Mouse (Mus musculus) gastrocnemius, adult 2 months (tissue): ENCODE results near the gene Strn. TPM values are rescaled to one million over a fixed set of nuclear protein-coding genes. Genes with fewer than 3 reads are reported as not detected.

ENCODE experiments used
- DNase-seq: peaks from one replicate; pipeline ENCODE4 v3.0.0; 2022
- H3K27ac ChIP-seq: fragments of 200-600 bp; 2 replicates; pipeline ENCODE4 v1.8.1; 2022; ENCODE audit warnings: mild to moderate bottlenecking
- H3K4me3 ChIP-seq: fragments of 200-600 bp; 2 replicates; pipeline ENCODE4 v1.8.1; 2022; ENCODE audit warnings: mild to moderate bottlenecking, moderate library complexity
- CTCF ChIP-seq: fragments of 200-600 bp; IDR thresholded peaks from 2 replicates; pipeline ENCODE4 v1.8.1; 2022; ENCODE audit warnings: antibody characterized with exemption, mild to moderate bottlenecking, moderate library complexity
- intact Hi-C: fragments of 180-260 bp; cut with DNase I; formaldehyde crosslinking; loops from one replicate; pipeline ENCODE4 v1.15.1; 2025
- long read RNA-seq, 2 experiments: library from polyadenylated mRNA; stranded (forward); transcript quantifications; one replicate each; pipeline ENCODE4 v2.0.0; 2021
- total RNA-seq, 2 experiments: library from RNA; stranded (reverse); gene quantifications; 2 replicates each; pipeline ENCODE4 v1.2.3; 2021

Strn gene
- 1 to 10 TPM; 5.4 to 7.1 TPM for total RNA-seq
- long read RNA-seq, experiment 1, full-length matches to known transcripts = 9 of 10 reads
- long read RNA-seq, experiment 1, partial matches to known transcripts = 0 of 10 reads
- long read RNA-seq, experiment 1, other reads (novel, unspliced or antisense) = 1 of 10 reads
- long read RNA-seq, experiment 2, full-length matches to known transcripts = 3 of 5 reads
- long read RNA-seq, experiment 2, partial matches to known transcripts = 1 of 5 reads
- long read RNA-seq, experiment 2, other reads (novel, unspliced or antisense) = 1 of 5 reads

- intact Hi-C loops = loop anchor here (5.0 kb wide), 2 partner anchors 95 to 285 kb away; partner anchors contain the start of gene Prkd3
Measured at GRCm38 (mm10) chr17:78737096-78737495, at the start of gene Strn. Gene Strn, minus strand, starts transcription at chr17:78737196.

GRCm38 (mm10) chr17:78778765-78779164 is 41.8 kb upstream of the Strn start:
- no peak for DNase-seq
- intact Hi-C loops = no loop called here
- H3K4me3 ChIP-seq = no peak overlapping the region
- no peak overlapping the region for H3K27ac ChIP-seq
- no peak for TF ChIP-seq CTCF

More at GRCm38 (mm10) chr17:78737096-78737495, at the start of gene Strn:
- H3K4me3 ChIP-seq = peak within 1 kb of the TSS; percentile 92
- peak within 1 kb of the TSS; percentile 96 for H3K27ac ChIP-seq
- DNase-seq = no peak
- TF ChIP-seq CTCF = no peak

- Histone ChIP-seq H3K4me3 (no peak overlapping the region), H3K27ac (no peak overlapping the region)
- intact Hi-C loops = no loop called here
- TF ChIP-seq CTCF = no peak
- no peak for DNase-seq
Measured at GRCm38 (mm10) chr17:78772317-78772716, 35.3 kb upstream of the Strn start.

DNA sequence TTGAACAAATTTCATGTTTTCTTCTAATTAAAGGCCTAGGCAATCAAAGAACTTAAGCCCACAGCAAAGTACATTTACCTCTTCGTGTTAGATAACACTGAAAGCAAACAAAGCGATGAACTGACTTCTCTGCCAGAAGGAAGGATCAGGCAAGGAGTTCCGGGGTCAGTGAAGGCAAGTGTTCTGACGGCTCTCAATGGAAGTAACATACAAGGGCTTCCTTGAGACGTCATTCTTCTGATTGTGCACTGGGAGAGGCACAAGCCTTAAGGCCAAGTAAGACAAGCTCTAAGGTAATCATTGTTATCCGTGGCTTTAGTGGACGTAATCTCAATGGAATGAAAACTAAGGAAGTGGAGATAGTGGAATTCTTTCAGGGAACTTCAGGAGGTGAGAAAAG is 33.9 kb upstream of the Strn start:
- no peak for DNase-seq
- intact Hi-C loops = no loop called here
- Histone ChIP-seq H3K4me3 (no peak overlapping the region), H3K27ac (no peak overlapping the region)
- TF ChIP-seq CTCF = no peak

GRCm38 (mm10) chr17:78769341-78769740 is 32.3 kb upstream of the Strn start:
- DNase-seq = no peak
- H3K27ac ChIP-seq = no peak overlapping the region
- no peak for TF ChIP-seq CTCF

GRCm38 (mm10) chr17:78768937-78769336 is 31.9 kb upstream of the Strn start:
- no peak for TF ChIP-seq CTCF
- no peak overlapping the region for H3K27ac ChIP-seq
- no peak overlapping the region for H3K4me3 ChIP-seq
- intact Hi-C loops = no loop called here
- DNase-seq = no peak

More at GRCm38 (mm10) chr17:78769341-78769740, 32.3 kb upstream of the Strn start:
- intact Hi-C loops = no loop called here
- H3K4me3 ChIP-seq = no peak overlapping the region

GRCm38 (mm10) chr17:78767546-78767945 is 30.6 kb upstream of the Strn start:
- intact Hi-C loops = no loop called here
- Histone ChIP-seq H3K4me3 (no peak overlapping the region), H3K27ac (no peak overlapping the region)
- no peak for DNase-seq
- no peak for TF ChIP-seq CTCF

- no peak overlapping the region for H3K27ac ChIP-seq
- H3K4me3 ChIP-seq = no peak overlapping the region
- no peak for TF ChIP-seq CTCF
- DNase-seq = no peak
- intact Hi-C loops = no loop called here
Measured at GRCm38 (mm10) chr17:78766084-78766483, 29.1 kb upstream of the Strn start.

DNA sequence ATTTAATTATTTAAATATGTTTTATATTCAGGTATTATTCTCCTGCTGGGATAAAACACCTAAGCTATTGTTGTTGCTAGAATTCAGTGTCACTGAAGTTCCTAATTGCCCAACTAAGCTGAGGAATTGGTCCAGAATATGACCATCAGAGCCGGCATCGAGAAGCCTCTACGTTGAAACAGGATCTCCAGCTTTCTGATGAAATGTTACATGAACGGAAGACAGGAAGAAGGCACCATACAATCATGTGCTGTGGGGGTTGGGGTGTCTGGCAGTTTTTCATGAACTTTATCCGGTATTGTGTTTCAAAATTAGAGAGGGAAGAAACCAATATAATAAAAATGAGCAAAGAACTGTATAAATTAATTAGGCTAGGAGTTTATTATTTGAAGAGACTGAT is 26.3 kb upstream of the Strn start:
- H3K27ac ChIP-seq = no peak overlapping the region
- H3K4me3 ChIP-seq = no peak overlapping the region
- DNase-seq = no peak
- no peak for TF ChIP-seq CTCF
- intact Hi-C loops = no loop called here

DNA sequence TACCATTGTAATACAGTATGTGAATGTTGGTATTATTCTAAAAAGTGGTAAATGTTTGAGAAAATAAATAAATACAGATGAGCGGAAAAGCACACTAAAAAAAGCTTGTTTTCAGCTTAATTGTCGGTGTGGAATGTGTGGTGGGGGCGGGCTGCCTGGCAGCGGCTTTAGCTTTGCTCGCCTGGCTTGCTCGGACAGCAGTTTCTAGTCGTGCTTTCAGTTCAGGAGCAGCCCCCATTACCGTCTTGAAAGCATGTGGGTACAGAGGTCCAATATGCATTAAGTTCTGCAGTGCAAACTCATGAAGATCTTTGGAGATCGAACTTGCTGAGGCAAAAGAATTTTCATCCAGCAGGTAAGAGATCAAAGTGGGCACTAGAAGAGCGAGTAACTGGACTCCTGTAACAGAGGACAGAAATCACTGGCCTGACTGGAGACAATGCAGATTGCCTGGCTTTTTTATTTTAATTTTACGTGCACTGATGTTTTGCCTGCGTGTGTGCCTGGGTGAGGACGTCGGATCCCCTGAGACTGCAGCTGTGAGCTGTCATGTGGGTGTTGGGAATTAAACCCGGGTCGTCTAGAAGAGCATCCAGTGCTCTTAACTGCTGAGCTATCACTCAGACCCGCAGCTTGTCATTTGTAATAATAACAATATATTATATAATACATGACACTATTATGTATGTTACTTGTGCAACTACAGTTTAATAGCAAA is 16.1 kb upstream of the Strn start:
- Histone ChIP-seq H3K27ac (no peak overlapping the region), H3K4me3 (no peak overlapping the region)
- TF ChIP-seq CTCF = no peak
- DNase-seq = no peak
- intact Hi-C loops = no loop called here

GRCm38 (mm10) chr17:78752064-78752463 is 15.1 kb upstream of the Strn start:
- DNase-seq = no peak
- TF ChIP-seq CTCF = peak; percentile 7; the same call in 1 of the 2 replicates
- Histone ChIP-seq H3K4me3 (no peak overlapping the region), H3K27ac (no peak overlapping the region)
- intact Hi-C loops = no loop called here

GRCm38 (mm10) chr17:78748440-78748839 is 11.4 kb upstream of the Strn start:
- intact Hi-C loops = no loop called here
- no peak overlapping the region for H3K27ac ChIP-seq

GRCm38 (mm10) chr17:78738416-78738815 is 1.4 kb upstream of the Strn start:
- no peak overlapping the region for H3K4me3 ChIP-seq
- no peak for TF ChIP-seq CTCF
- no peak overlapping the region for H3K27ac ChIP-seq
- DNase-seq = no peak
- intact Hi-C loops = loop anchor here (5.0 kb wide), 2 partner anchors 94 to 284 kb away; partner anchors contain the start of gene Prkd3

More at GRCm38 (mm10) chr17:78748440-78748839, 11.4 kb upstream of the Strn start:
- no peak for TF ChIP-seq CTCF
- no peak overlapping the region for H3K4me3 ChIP-seq
- no peak for DNase-seq
